Mouse (Mus musculus) MEL (cell line): ENCODE data around the gene St7l.

Experiments used
- GATA1 ChIP-seq: IDR thresholded peaks from 2 replicates; pipeline ENCODE4 v1.6.1; 2011; ENCODE audit warnings: low read depth, low read length, improper control_type of control experiment
- POLR2A ChIP-seq, 2 experiments: IDR thresholded peaks; 2 replicates each; pipeline ENCODE4 v1.6.1; 2011 to 2012; ENCODE audit warnings: low read length in 2 of 2, mild to moderate bottlenecking in 2 of 2, control low read depth in 1 of 2, improper control_type of control experiment in 1 of 2, low read depth in 1 of 2, moderate library complexity in 1 of 2; ENCODE audit not compliant: control insufficient read depth in 1 of 2, insufficient read depth in 1 of 2, poor library complexity in 1 of 2
- TAL1 ChIP-seq: IDR thresholded peaks from 2 replicates; pipeline ENCODE4 v1.6.1; 2012; ENCODE audit warnings: mild to moderate bottlenecking, inconsistent platforms, low read length, moderate library complexity, mixed read lengths

GRCm38 (mm10) chr3:104820426-104820825 is 43.4 kb upstream of the St7l start:
- TF ChIP-seq TAL1 (no peak), POLR2A (IDR thresholded peaks at IDR 0.05; ENCODE audit: control insufficient read depth in 1 of 2, insufficient read depth in 1 of 2, low read depth in 1 of 2, low read length in 2 of 2, poor library complexity in 1 of 2) (no peak), GATA1 (no peak)
